Mouse (Mus musculus): Measurements from ENCODE around the gene Nnmt.

DNA sequence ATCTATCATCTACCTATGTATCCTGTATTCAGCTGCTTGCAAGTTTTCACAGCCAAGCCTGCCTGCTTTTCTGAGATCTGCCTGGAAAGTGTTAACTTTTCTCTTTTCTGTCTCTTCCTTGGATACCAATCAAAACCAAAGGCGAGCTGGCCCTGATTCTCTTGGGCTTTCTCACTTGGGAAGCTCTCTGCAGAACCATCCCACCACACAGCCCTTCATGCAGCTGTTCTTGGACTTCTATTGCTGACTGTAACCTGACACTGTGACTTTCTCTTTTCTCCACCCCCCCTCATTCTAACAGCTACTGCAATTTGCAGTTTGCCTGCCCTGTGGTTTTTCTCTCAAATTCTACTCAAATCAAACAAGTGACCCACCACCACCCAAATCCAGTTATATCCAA lies 6.1 kb upstream of the Nnmt start:
- TF ChIP-seq CTCF (IDR thresholded peaks at IDR 0.05; ENCODE audit: low read depth) (no peak), EP300 (optimal IDR thresholded peaks at IDR 0.05) (no peak)
